Mouse (Mus musculus): Measurements from ENCODE around the gene Fam178b.
"Not testable (repeated sequence)": the region's sequence is repeated elsewhere in the genome, so short reads cannot be mapped to it uniquely, and the experiment has no call there.

Gene Fam178b

GRCm38 (mm10) chr1:36630053-36630739 lies 52.8 kb downstream of the Fam178b start:
- no peak for DNase-seq (ENCODE audit: extremely low spot score)

GRCm38 (mm10) chr1:36628585-36628984 lies 54.4 kb downstream of the Fam178b start:
- no peak for DNase-seq (ENCODE audit: extremely low spot score)

GRCm38 (mm10) chr1:36625442-36625841 lies 57.5 kb downstream of the Fam178b start:
- DNase-seq (ENCODE audit: extremely low spot score) = no peak

GRCm38 (mm10) chr1:36615958-36616357 lies 67.0 kb downstream of the Fam178b start:
- DNase-seq (ENCODE audit: extremely low spot score) = not testable (repeated sequence)

- DNase-seq (ENCODE audit: extremely low spot score) = no peak
Measured at GRCm38 (mm10) chr1:36615188-36615587, 67.8 kb downstream of the Fam178b start.

GRCm38 (mm10) chr1:36614584-36614983 lies 68.4 kb downstream of the Fam178b start:
- no peak for DNase-seq (ENCODE audit: extremely low spot score)

GRCm38 (mm10) chr1:36613374-36613895 lies 69.5 kb downstream of the Fam178b start:
- no peak for DNase-seq (ENCODE audit: extremely low spot score)

GRCm38 (mm10) chr1:36612362-36612761 lies 70.6 kb downstream of the Fam178b start:
- no peak for DNase-seq (ENCODE audit: extremely low spot score)

GRCm38 (mm10) chr1:36611449-36612123 lies 71.4 kb downstream of the Fam178b start:
- no peak for DNase-seq (ENCODE audit: extremely low spot score)

GRCm38 (mm10) chr1:36608211-36608610 lies 74.8 kb downstream of the Fam178b start:
- DNase-seq (ENCODE audit: extremely low spot score) = no peak

- DNase-seq (ENCODE audit: extremely low spot score) = no peak
Measured at GRCm38 (mm10) chr1:36606951-36607350, 76.0 kb downstream of the Fam178b start.

GRCm38 (mm10) chr1:36604254-36605156 lies 78.5 kb downstream of the Fam178b start:
- DNase-seq (ENCODE audit: extremely low spot score) = no peak

GRCm38 (mm10) chr1:36603361-36603760 lies 79.6 kb downstream of the Fam178b start:
- DNase-seq (ENCODE audit: extremely low spot score) = no peak

- DNase-seq (ENCODE audit: extremely low spot score) = no peak
Measured at GRCm38 (mm10) chr1:36602271-36602670, 80.7 kb downstream of the Fam178b start.

GRCm38 (mm10) chr1:36598411-36598810 lies 84.6 kb downstream of the Fam178b start:
- DNase-seq (ENCODE audit: extremely low spot score) = no peak

GRCm38 (mm10) chr1:36596114-36596513 lies 86.9 kb downstream of the Fam178b start:
- peak; percentile 57 for DNase-seq (ENCODE audit: extremely low spot score)

GRCm38 (mm10) chr1:36595167-36595931 lies 87.6 kb downstream of the Fam178b start:
- no peak for DNase-seq (ENCODE audit: extremely low spot score)

GRCm38 (mm10) chr1:36593099-36593498 lies 89.9 kb downstream of the Fam178b start:
- DNase-seq (ENCODE audit: extremely low spot score) = no peak

- no peak for DNase-seq (ENCODE audit: extremely low spot score)
Measured at GRCm38 (mm10) chr1:36591408-36591807, 91.6 kb downstream of the Fam178b start.

- no peak for DNase-seq (ENCODE audit: extremely low spot score)
Measured at GRCm38 (mm10) chr1:36590664-36591063, 92.3 kb downstream of the Fam178b start.

GRCm38 (mm10) chr1:36589486-36589885 lies 93.5 kb downstream of the Fam178b start:
- peak; percentile 39 for DNase-seq (ENCODE audit: extremely low spot score)
